Mouse (Mus musculus) monocyte, adult 5-6 weeks (primary cell): Measurements from ENCODE around the gene Cfi. TPM values are rescaled to one million over a fixed set of nuclear protein-coding genes. Genes with fewer than 3 reads are reported as not detected.

Experiments used
- ATAC-seq: fragments of 153-309, 156-312 bp; replicated peaks from 2 replicates; pipeline ENCODE4 v1.8.0; 2017; ENCODE audit warnings: mild to moderate bottlenecking; ENCODE audit not compliant: low TSS enrichment, insufficient number of reproducible peaks, severe bottlenecking, poor library complexity, low FRiP score
- total RNA-seq: library from RNA; stranded (forward); fragments of 200-1000, 200-491, 200-594 nt; gene quantifications from 3 replicates; pipeline ENCODE4 v1.2.3, GENCODE M21; 2017

The Cfi gene
- not detected in 3 replicates for total RNA-seq

DNA sequence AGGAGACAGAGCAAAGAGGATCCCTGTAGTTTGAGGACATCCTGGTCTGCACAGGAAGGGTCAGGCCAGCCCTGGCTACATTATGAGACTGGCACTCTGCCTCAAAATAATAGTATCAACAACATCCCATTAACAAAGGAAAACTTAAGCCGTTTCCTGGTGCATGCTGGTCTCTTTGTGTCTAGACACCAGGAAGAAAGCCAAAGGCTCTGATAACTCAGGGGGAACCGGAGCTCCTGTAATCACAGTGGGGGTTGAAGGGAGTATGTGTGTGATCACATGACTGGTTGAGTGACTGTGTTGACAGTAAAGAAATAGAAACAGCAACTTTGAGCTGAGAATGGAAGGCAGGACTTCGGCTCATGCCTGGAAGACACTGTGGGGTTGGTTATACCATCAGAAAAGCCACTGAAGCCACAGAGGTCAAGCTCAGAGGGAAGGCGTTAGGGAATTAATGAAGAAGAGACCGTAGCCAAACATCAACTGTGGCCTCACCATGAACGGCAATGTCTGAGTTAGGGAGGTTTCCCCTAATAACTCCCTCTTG, at the start of gene Cfi:
Gene Cfi (plus strand): TSS at position 497 of the 547 bp plus-strand sequence.
- no peak for ATAC-seq

DNA sequence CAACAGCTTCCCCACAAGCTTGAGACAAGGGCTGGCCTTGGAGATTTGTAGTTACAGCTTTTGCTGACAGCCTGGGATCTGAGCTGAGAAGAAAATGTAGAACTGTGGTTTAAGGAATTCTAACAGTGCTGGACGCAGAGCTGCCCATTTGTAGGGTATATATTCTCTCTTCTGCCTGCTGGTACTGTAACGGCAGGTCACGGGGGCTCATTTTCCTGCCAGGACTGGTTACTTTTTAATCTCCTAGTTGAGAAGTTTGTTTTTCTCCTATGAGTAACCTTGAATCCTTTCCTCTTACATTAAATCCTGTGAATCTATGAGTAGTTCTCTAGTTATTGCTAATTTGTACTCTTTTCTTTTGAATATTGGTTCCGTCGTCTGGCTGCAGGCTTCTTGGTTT, 41.9 kb upstream of the Cfi start:
- no peak for ATAC-seq

DNA sequence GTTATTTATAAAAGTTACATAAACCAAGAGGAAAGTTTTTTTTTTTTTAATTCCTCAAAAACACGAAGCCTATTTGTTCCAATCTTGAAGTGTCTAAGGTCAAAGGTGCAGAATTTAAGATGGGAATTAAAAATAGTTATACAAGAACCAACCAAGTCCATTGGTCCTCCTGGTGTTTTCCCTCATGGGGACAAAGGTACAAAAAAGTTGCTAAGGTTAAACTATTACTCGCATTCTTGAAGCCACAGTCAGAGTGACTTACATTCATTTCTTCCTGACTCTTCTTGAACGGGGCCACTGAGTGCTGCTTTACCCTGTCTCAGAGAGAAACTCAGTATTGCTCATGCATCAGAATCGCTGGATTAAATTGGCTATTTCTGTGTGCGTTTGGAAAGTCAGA, 38.3 kb upstream of the Cfi start:
- no peak for ATAC-seq

DNA sequence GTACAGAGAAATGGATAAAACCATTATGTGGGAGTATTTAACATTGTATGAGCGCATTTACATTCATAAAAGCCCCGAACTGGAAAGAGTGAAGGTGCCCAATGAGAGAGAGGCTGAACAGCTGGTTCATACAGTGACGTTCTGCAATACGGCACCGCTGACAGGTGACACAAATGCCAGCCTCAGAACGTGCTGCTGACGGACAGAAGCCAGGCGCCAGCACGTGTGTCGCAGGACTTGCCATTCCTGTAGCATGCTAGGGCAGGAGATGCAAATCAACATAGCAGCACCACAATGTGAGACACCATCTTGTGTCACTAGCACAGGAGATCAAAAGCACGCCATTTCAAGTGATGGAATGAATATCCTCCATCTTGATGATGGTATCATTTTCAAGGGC, 37.1 kb upstream of the Cfi start:
- ATAC-seq, result no peak

DNA sequence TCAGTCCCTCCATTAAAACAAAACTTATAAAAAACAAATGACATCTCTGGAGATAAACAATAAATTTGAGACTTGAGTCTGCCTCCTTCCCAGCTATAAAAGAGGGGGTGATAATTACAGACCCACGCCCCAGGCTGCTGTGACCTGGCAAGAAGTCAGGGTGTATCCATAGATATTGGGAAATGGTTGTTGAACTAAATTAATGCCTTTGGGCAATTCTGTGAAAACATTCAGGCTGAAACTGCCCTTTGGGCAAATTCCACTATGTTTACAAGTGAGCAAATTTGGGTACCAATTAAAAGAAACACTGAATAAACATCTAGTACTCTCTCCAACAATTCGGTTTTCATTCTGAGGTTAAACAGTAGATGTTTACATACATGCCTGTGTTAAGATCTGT, 36.7 kb upstream of the Cfi start:
- ATAC-seq, result no peak

DNA sequence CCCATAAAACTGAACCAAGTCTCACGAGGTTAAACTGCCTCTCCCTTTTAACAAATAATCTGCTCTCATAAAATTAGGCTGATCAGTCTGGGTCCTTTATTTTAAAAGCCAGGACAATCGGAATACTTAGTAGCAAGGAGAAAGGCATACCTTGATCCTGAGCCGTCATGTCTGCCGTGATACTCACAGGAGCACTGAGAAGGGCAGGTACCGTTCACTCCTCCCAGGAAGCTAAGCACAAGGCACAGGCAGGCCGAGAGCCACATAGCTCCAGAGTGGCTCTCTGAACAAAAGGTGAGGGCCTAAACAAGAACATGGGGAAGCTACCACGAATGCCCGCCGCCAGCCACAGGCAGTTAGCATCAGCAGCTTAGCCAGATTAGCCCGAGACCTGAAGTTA, 31.9 kb upstream of the Cfi start, which contains the start of gene Lrit3:
Gene Lrit3 (minus strand): TSS at position 266 of the 400 bp plus-strand sequence.
- no peak for ATAC-seq

DNA sequence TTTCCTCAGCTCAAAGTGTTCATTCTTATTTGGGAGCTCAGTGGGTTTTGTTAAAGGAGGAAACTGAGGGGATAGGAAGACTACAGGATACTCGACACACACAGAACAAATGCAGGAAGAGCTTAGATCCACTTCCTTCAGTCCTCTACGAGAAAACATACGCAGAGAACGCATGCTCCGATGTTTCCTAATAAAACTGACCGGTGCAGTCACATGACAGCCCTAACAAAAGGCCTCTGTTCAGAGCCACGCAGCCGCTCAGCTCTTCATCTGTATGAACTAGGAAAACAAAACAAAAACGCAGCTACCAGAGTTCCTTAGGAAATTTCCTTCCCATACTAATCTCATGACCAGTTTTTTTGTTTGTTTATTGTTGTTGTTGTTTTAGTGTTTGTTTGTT, 14.8 kb upstream of the Cfi start:
- no peak for ATAC-seq

DNA sequence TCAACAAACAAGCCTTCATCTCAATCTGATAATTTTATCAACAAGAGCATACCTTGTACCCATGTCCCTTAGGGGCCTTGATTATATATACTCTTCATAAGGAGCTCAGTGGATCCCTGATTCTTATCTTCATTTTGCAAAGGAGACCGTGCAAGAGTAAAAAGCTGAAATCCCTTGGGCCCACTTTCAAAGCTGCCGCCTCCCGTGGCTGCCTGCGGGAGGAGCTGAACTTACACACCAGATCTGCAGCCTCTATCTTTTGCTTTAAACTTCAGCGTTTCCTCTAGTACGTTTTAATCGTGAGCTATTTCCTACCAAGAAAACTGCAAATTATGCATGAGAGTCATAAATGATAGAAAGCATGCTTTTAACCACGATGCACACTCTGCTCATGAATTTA, 13.9 kb upstream of the Cfi start:
- ATAC-seq, result no peak

DNA sequence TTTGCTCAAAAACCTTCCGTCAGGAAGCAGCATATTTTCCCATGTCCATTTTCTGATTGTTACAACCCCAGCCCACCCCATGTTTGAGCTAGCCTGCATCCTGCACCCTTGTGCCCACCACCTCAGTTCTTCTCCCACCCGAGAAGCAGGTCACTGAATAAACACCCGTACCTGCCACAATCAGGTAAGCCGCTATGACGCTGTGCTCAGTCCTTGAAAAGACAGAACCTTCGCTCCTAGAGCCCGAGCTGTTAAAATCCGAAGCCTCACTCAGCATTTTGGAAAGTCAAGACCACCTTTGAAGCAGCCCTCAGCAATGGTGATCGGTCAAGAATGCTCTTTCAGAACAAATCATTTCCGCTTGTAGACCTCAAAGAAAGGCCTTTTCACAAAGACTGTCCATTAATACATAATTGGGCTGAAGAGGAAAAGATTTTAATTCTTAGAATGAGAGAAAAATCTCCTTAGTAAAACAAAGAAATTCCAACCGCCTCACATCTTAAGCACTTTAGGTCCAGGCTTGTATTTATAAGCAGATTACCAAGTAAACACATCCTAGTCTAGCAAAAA, 13.4 kb upstream of the Cfi start, which contains the start of gene Rrh:
Gene Rrh (minus strand): TSS at position 382 of the 570 bp plus-strand sequence.
- no peak for ATAC-seq

DNA sequence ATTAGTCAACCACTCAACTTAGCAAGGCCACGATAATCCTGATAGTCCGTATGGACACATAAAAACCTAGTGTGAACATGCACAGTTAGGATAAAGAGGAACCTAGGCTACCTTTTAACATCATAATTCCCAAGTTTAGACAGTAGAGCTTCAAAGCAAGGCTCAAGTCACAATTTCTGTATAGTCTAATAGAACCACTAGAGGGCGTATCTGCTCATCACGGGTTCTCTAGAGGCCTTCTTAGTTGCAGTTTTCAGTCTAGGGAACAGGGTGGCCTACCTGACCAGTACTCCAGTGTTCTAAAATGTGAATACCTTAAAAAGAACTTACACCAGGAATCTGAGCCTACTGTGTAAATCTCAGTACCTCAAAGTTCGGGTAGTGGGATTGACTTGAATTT, 12.4 kb upstream of the Cfi start:
- ATAC-seq, result no peak

DNA sequence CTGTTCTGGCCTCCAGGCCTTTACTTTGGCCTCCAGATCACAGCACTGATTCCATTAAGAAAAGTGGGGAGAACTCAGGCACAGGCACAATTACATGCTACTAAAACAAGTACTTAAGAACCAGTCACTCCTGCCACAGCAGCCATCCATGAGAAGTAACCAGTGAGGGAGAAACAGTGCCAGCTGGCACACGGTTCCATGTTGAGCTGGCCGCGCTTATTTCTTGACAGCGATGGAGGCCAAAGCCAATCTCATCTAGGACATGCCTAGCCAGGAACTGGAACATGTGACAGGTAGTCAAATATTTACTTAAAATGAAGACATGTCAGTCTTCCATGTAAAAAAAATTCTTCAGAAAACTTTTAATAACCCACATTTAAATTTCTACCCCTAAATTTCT, 11.5 kb upstream of the Cfi start:
- ATAC-seq, result no peak

DNA sequence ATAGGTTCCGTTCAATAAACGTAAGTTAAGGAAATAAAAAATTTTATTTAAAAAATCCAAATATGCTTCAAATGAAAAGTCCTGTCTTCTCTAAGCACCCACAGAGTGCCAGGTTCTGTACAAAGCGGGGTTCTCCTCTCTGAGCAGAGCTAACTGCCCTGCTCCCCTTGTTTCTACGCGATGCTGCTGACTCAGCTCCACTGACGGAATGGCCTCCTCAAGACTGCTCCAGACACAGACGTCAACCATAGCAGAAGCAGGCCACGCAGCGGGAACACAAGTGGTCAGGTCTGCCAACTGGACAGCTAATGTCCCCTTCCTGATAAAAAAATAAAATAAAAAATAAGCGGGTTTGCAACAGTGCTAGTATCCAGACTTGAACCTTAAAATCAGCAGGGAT, 10.8 kb upstream of the Cfi start:
- ATAC-seq, result no peak

DNA sequence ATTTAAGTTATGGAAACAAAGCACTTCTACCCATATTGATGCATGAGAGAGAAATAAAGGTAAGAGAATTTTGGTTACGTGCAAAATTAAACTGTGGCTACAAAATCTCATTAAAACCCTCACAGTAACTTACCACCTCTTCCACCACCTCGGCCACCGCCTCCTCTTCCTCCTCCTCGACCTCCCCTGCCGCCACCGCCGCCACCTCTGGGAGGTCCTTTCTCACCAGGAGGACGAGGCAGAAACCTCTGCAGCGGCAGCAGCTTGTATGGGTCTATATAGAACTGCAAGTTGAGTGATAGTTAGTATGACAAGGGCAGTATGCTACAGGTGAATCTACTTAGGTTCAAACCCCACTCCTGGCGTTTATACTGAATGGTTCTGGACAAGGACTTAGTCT, 9.0 kb upstream of the Cfi start:
- ATAC-seq, result no peak

DNA sequence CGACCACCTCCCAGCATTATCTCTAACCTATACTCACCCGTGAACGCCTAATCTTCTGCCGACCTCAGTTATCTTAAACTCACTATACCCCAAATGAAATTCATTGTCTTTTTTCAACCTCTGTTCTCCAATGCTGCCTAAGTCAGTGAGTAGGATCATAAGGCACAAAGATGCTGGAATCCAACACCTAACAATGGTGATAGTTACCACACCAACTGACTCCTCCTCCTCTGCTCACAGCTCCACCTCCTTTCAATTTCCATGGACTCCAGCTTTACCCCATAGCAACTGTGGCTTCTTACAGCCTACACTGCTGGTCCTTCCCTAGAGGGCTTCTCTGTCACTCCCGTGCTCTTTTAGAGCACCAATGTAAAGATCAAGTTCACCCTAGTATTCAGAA, 8.0 kb upstream of the Cfi start:
- no peak for ATAC-seq

DNA sequence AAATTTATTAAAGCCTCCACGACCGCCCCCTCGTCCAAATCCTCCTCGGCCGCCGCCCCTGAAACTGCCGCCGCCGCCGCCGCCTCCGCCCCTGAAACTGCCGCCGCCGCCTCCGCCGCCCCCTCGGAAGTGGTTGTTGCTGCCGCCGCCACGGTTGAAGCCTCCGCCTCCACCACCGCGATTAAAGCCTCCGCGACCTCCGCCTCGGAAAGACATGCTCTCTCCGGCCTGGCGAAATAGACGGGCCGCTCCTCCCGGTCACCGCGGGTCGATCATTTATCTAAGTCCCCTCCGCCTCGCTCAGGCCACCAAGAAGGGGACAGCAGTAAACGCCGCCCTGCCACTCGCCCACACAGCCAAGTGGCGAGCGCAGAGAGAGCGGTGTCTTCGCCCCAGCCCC, 5.1 kb upstream of the Cfi start:
- no peak; the same call in 1 of the 2 replicates for ATAC-seq

DNA sequence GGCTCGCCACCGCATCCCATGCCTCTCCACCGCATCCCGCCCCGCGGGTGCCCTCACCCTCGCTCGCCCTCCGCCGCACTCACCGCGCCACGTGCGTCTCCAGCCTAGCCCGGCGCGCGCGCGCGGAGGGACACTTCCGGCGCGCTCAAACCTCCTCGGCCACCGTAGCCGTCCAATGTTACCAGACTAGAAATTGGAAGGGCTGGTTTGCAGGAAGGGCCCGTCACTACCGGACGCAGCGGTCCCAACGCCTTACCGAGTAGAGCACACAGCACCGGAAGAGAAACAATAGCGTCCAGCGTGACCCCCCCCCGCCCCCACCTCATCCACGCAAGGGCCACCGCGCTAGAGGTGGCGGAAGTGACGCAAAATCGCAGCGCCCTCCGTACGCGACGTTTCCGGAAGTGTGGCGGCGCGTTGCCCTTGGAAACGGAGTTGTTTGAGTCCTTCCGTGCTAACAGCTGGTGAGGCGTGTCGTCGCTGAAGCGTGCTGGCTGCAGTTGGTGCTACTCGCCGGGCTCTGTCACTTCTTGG, 4.6 kb upstream of the Cfi start, which contains the start of gene Gar1:
Gene Gar1 (minus strand): TSS at position 362 of the 534 bp plus-strand sequence.
- ATAC-seq, result peak; percentile 93

DNA sequence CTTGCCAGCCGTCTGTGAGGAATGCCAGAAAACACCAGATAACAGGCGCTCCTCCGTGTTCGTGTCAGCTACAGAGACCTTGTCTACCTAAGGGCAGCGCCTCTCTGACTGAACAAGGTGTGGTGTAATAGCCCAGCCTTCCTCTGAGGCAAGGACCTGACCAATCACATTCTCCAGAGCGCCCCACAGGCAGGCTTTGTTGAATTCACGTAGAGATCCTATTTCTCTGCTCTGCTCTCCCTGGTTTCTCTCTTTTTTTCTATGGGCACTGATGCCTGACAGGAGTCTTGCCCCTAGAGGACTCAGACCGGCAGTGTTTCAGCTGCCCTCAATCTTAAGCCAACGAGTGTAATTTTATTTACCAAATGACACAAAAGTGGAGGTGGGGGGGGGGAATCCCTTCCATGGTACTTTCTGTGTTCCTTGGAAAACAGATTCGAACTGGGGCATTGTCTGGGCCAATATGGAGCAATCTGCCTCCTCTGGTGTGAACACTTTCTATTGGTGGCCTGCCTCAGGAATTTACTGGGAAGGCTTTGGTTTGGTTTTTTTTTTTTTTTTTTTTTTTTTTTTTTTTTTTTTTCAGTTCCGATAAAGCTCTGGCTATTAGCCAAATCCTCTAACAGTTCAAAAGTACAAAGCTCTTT, 490 bp downstream of the Cfi start:
- no peak for ATAC-seq

DNA sequence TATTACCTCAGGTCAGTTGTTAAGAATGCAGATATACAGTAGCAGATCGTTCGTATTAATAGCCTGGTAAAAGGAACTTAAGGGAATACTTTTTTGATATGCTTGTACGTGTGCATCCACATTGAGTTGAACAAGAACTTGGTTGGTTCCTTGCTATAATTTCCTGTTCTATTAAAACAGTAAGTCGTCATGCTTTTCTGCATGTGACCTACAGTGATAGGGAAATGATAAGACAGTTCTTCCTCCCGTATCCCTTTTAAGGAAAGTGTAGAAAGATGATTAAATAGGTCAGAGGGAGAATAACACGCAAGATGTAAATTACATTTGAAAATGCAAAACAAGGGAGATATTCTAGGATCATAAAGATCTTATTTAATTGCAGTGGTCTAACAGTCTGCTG, 1.3 kb downstream of the Cfi start:
- ATAC-seq, result no peak

DNA sequence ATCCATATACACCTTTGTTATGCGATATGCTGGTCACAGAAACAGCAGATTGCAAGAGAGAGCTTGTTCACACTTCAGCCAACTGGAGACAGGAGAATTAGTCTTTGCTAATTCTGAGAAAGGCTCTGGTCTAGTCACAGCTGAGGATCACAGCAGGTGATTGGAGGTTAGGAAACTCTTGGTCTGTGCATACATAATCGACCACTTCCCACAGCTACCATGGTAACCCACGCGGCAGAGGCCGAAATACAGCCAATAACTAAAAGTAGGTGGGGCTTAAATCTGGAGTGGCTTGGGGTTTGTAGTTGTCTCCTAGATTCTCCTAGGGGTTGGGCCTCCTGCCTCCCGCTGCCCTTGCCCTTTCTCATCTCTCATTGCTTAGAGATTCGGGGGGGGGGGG, 2.3 kb downstream of the Cfi start:
- ATAC-seq, result no peak

DNA sequence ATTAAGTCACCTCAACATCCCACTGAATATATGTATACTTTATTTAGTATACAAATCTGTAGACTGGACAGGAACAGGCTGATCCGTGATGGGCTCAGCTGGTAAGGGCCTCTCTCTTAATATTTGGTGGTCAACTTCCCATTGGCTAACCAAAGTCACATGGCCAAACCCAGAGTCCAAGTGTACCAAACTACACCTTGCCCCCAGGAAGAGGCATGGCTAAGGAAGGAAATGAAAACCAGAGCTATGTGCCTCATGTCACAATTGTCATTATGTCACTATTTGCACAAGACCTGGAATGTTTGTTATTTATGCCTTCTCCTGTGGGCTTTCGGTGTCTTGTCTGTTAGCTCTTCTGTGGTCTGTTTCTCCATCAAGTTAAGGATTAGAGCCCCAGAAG, 10.2 kb downstream of the Cfi start:
- no peak for ATAC-seq
